Mouse (Mus musculus) left cerebral cortex, adult 9 months (tissue): Measurements from ENCODE around the gene Ubxn6.

ENCODE experiments used
- DNase-seq, 2 experiments: peaks; one replicate each; pipeline ENCODE4 v3.0.0; 2022; ENCODE audit warnings: low spot score in 2 of 2

Gene Ubxn6

DNA sequence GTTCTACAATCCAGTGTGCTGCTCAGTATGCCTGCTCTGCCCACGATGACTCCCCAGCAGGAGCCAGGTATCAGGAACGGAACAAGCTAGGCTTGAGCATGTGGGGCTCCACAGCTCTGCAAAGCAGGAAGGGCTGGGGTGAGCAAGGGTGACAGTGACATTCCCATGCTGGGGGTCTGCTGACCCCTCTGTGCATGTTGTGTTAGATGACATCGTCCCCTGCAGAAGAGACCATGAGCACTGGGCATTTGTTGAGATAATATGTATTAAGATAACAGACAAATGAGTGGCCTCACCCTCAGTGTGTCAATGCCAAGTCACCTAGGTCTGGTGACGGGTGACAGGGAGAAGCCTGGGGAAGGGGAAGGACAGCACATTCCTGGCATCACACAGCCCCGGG lies 49.9 kb downstream of the Ubxn6 start:
- DNase-seq: no peak

DNA sequence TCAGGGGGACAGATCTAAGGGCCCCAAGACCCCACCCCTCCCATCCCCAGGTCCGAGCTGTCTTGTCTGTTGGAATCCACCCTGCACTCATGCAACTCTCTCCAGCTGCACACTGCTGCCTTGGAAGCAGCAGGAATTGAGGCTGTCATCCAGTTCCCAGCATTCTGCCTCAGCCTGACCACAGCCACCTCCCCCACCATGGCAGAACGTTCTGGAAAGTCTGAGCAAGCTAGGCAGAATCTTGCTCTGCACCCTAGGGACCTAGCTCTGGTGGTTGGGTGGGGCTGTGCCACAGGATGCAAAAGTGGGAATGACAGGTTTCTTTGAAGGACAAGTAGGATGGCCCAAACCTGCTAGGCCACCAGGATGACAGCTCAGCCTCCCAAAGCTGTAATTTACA lies 50.4 kb downstream of the Ubxn6 start:
- DNase-seq: no peak

DNA sequence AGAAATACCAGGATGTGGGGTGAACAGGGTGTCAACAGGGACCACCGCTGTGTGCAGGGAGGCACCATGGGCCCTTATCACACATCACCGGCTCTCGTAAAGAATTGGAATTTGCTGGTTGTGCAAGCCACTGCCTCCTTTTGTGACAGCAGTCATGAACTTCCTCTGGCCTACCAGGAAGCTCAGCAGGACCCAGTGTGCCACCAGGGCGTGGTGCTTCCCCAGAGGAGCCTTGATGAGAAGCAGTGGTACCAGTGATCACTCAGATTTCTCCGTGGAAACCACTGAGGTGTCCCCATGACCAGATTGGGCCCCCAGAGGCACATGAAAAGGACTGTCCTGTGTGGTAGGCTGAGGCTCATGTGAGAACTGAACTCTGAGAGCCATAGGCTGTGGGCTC lies 51.4 kb downstream of the Ubxn6 start:
- DNase-seq: no peak

DNA sequence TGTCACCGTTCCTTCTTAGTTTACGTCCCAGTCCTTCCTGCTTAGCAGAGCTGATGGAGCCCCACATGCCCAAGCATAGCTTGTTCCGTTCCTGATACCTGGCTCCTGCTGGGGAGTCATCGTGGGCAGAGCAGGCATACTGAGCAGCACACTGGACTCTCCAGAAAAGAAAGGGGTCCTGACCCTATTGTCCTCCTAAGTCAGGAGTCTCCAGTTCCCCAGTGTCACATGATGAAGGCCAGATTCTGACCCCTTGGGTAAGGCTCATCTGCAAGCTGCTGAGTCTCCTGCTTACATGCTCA lies 51.9 kb downstream of the Ubxn6 start:
- DNase-seq: no peak

DNA sequence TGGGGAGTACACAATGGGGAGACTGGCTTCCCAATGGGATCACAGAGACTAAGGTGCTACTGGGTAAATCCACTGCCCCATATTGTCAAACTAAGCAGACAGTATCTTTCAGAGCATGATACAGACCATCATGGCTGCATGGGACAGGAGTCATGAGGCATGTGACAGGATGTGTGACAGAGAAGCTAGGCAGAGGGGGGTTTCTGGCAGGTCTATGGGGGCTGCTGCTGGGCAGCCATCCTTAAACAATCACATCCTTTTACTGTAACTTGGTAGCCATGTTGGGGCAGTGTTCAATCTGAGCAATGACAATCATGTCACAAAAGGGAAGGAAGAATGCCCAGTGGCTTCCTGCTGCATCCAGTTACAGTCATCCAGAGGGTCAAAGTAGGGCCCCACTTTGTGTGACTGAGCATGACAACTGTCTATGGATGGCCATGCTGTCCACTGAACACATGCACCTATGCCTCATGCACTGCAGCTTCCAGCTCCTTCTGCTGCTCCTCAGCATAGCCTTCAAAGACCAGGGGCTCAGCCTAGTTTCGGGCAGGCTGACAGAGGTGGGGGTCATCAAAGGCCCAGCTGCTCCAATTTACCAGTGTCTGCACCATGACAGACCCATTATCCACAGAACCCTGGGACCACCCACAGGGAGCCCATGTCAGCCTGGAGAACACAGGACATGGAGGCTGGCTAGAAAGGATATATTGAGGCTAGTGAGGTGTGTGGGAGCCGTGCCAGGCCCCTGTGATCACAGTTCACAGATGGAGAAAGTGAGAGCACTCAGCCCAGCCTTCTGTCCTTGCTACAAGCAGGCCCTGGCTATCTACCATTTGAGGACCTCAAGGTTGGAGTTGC lies 52.5 kb downstream of the Ubxn6 start:
- DNase-seq: no peak

DNA sequence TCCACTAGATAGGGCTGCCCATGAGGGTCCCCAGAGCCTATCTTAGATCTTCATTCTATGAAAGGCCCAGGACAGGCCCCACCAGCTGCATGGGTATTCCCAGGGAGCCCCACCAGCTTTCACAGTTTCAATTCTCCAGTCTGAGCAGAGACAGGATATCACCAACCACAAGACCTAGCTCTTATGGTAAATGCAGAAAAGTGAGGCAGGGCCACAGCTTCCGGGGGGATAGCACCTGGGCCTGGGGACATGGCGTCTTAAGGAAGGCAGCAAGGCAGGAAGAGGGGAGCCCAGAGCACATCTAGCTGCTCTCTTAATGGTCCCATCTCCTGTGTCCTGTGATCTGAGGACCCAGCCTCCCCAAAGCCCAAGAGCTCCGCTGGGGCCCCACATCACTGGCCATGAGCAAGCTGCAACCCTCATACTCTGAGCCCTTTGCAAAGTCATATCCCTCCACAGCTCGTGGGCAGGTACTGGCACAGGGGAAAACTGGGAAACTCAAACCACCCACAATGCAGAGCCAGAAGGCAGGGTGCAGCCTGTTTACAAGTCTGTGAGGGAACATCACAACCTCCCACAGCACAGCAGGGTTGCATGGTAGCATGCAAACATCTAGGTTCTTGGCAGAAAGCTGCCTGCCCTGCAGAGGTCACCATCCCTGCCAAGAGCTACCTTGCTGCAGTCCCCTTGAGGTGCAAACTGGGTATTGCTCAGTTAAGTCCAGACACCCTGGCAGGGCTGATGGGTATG lies 53.5 kb downstream of the Ubxn6 start:
- DNase-seq: peak in 1 of 2 experiments; percentile 84

DNA sequence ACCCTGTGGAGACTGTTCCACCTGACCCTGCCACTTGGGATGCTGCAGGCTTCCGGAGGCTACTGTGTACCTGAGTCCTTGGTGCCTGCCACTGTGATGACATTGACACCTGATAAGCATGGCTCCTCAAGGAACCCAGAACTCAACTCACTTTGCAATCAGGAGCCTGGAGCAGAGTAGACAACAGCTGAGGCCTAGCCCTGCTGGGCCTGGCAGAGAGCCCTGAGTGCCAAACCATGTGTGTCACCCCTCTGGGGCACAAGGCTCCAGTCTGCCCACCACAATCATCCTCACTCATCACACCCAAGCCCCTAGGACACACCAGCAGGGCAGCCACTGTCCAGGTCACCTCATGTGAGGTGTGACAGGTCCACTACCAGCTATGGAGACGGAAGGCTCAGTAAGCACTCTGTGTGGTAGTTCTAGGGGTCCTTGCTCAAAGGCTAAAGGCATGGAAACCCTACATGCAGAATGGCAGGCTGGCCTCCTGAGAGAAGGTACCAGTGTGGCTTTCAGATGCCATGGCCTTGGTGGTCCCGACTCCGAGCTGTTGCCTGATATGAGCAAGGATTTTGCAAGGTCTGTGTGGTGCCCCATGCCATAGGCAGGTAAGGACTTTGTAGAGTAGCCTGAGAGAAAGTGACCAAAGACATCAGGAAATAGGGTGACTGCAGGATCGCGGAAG lies 54.3 kb downstream of the Ubxn6 start:
- no peak for DNase-seq

DNA sequence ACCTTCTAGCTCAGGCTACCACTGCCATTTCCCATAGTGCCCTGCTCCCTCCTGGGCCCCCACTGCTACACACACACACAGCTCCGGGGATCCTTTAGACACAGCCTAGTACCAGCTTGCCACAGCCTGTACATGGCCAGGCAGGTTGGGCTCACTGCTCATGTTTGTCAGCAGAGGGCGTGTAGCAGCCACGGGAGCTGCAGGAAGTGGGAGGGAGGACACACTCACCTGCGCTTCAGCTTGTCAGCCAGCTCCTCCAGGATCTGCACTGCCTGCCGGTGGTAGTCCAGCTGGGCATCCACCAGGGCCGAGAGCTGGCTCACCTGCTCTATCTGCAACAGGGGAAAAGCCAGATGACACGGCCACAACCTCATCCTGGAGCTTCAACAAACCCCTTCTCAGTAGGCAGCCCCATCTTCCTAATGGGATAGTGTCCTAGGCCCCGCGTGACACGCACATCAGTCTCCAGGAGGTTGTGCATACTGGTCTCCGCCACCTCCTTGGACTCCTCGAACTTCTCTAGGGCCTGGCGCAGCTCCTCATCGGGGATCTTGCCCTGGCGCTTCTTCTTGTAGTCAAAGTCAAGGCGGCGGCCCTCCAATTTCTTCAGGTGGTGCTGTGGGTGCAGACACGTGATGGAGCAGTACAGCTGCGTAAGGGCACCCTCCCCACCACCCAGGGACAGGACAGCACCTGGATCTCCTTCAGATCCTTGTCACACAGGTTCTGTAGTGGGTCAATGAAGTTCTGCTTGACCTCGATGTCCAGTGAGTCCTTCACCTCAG lies 56.3 kb downstream of the Ubxn6 start:
- DNase-seq: peak in 1 of 2 experiments; percentile 73

DNA sequence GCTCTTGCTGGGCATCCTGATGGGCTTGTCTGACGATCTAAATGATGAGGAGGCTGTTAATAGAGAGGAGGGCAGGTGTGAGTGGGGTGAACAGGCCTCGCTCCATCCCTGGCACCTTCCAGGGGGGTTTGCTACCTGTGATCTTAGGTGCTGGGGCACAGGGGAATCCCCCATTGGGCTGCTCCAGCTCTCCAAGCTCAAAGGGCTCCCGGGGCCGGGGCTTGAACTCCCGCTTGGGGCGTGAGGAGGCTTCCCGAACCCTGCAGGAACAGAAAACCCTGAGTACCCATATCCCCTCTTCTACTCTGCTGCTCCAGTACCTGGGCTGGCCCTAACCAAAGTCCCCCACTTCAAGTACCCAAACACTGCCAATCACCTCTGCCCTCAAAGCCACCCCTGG lies 57.0 kb downstream of the Ubxn6 start:
- no peak for DNase-seq
